Mouse (Mus musculus) layer of hippocampus, adult 18-20 months (tissue): ENCODE data around the gene Ttc29. TPM values are rescaled to one million over a fixed set of nuclear protein-coding genes. Genes with fewer than 3 reads are reported as not detected.
A peak's percentile ranks its signal among the peaks of the same experiment; 100 is the strongest.

Experiments used
- DNase-seq, 2 experiments: peaks; one replicate each; pipeline ENCODE4 v3.0.0; 2022; ENCODE audit warnings: low spot score in 2 of 2
- long read RNA-seq: library from polyadenylated mRNA; stranded (forward); transcript quantifications from one replicate; pipeline ENCODE4 v2.0.0, GENCODE M21; 2021
- total RNA-seq, 2 experiments: library from RNA; stranded (reverse); gene quantifications; 2 replicates each; pipeline ENCODE4 v1.2.3; 2021

The Ttc29 gene
- total RNA-seq, result under 1 TPM in 1 of 2 experiments, not detected in 1; 0.82 TPM
- long read RNA-seq, result 0 reads

DNA sequence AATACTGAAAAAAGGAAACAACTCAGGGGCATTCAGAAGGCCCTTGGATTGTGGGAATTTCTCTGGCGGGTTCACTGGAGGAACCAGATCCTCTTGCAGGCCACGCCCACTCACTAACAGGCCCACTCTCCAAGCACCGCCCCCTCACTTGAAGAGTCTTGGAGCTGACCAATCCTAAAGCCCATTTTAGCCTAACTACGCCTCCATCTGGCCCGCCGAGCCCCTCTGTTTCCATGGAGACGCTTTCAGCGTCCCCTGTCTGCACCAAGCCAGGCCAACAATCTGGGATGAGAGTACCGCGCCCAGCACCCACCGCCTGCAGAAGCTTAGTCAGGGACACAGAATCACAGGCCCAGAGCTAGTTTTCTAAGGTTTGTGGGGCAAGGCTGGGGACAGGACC lies at the start of gene Ttc29:
Gene Ttc29, plus strand, starts transcription at position 224 of the 400 bp plus-strand sequence.
- DNase-seq, result peak; percentile 2 to 13

DNA sequence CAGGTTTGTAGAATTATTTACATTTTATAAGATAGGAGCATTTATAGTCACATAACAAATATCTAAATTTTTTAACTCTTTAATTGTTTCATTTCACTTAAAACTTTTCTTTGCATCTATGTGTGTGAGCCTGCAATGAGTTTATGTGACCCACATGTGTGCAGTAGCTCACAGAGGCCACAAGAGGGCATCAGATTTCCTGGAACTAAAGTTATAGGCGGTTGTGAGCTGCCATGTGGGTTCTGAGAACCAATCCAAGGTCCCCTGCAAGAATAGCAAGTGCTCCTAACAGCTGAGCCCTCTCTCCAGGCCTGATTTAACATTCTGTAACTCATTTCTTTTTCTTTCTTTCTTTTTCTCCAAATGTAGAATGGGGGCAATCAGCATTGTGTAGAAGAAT lies 41.7 kb upstream of the Ttc29 start:
- DNase-seq, result no peak

DNA sequence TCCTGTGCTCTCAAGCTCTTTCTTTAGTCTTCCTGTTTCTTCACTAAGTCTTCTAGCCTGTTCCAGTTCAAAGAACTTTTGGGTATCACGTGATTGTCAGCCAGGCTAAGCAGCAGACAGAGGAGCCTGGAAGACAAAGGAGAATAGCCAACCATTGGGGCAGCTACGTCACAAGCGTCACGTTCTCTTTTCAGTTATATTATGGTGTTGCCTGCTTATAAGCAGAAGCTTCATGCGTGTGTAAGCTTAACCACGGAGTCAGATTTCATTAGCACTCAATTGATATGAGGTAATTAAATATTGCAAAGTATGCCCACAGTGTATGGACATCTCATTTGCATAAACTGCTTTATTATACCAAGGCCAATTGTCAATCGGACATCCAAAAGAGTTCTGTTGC lies 30.4 kb upstream of the Ttc29 start:
- no peak for DNase-seq

DNA sequence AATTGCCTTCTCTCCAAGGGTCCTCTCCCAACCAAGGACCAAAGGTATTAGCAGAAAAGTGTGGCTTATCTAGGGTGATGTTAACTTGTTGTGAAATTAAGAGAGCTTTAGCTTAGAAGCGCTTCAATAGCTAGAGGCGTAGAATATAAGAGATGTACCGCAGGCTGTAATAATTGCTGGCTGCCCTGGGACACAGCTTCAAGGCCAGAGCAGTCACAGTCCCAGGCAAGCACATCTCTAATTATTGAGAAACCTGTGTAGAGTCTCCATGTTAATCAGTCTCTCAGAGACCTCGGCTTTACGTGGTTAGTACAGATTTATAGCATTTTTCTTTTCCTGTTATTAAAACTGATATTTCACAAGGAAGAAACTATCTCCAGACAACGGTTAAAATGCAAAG lies 29.7 kb upstream of the Ttc29 start:
- no peak for DNase-seq

DNA sequence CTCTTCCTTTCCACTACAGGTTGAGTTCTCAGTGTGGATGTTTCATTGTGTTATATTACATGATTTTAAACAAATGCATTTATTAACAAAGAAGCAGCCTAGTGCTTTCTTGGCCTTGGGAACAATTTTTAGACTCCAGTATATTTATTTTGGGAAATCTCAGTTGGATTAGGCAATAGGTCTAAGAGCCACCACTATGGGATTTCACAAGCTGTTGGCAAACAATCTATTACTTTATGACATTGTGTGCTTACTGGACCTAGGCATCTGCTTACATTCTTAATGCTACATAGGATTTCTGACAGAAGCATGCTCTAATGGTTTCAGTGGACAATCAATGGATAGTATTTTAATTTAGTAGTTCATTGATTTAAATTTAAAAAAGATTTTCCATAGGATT lies 26.0 kb upstream of the Ttc29 start:
- DNase-seq, result no peak

DNA sequence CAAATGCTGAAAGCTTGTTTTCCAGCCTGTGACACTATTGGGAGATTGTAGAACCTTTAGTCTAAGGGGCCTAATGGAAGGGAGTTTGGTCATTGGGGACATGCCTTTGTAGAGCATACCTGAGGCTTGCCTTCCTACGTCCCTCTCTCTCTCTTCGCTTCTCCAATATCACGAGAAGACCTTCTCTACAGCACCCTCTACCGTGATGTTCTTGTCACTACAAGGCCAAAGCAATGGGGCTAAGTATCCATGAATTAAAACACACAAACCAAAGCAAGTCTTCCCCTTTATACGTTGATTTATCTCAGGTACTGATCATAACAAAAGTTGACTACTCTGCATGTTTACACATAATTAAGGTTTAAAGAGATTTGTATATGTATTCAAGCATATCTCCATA lies 8.9 kb upstream of the Ttc29 start:
- no peak for DNase-seq

DNA sequence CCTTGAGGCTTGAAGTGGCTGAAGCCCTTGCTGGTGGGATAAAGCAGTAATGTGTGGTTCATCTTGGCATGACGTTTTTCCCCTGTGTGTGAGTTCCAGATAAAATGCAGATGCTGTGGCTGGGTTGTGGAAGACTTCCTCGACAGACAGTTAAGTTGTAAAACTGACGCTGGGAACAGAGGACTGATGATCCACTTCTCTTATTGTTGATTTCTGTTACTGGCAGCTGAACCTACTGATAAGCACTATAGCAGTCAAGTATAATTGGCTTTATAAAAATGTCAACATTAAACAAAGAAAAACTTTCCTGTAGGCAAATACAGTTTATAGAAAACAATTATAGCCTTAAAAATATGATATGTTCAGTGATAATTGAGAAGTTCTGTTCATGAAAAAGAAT lies 2.7 kb upstream of the Ttc29 start:
- DNase-seq, result no peak

DNA sequence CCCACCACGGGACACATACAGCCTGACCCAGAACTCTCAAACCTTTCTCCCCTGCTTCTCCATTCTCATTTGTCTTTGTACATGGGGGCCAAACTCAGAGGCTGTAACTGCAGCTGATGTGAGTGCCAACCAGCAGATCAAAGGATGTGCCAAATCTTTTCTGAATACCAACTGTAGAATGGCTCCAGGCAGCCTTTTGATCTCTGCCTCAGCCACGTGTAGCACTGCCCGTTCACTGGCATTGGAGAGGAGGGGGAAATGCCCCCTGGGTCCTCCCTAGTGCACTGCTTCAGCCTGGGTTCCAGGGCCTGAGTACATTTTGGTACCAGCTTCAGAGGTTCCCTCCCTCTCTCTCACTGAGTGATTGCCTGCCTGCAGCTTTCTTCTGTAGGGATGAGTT lies 1.5 kb downstream of the Ttc29 start:
- no peak for DNase-seq

DNA sequence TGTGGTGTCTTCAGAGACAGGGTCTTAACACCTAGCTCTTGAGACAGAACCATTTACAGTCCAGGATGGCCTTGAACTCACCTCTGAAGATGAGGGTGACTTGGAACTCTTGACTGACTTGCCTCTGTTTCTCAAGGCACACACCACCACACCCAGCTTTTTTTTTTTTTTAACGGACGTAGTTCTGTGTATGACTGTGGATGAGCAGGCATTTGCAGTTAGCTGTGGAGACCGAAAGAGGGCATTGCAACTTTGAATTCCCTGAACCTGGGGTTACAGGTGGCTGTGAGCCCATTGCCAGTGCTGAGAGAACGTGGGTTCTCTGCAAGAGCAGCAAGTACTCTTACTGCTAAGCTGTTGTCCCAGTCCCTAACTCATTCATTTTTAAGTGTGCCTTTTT lies 13.0 kb downstream of the Ttc29 start:
- no peak for DNase-seq

DNA sequence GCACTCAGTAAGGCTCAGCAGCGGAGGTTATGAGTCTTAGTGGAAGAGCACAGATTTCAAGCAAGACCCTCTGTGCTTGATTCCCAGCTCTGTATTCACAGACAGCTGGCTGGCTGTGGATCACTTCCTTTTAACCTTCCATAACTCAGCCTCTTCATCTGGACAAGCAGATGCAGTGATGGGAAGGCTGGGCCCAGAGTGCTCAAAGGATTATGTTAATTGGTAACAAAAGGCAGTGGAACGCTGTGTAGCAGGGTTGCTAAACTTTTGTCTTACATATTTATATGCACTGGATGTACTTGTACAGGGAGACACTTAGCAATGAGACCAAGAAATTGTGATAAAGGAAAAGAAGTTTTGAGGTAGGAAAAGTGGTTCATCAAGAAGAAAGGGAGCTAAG lies 17.6 kb downstream of the Ttc29 start:
- DNase-seq, result no peak

DNA sequence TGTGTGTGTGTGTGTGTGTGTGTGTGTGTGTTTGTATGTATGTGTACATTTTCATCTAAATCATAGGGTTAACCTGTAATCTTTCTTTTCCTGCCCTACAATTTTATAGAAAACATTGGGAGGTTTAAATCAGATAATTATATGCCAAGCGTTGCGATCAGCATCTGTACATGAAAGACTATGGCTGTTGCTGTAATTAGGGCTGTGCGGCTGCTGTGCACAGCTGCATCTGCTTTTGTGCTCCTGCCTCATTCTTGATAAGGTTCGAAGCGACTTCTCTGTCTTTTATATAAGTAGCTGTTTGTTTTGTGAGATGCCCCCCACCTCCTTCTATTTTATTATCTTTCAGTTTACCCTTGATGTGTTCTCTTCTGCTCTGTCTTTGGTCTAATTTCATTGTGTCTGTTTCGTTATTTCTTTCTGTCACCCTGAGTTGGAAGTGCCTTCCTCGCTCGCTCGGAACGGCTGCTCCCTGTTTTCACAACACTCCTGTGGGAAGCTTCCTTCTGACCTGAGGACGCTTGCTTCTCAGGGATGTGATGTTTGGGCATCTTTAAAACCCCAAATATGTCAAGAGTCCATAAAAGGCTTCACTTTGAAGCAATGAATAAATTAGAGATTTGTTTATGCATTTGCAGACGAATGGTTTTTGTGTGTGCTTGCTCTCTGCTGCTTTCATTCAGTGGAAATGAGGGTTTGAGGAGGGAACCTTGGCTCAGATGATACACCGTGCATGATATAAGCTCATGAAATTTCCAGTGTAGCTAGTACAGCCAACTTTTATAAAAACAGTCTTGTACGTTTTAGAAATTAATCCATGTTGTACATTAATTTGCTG lies 20.0 kb downstream of the Ttc29 start:
- peak in 1 of 2 experiments; percentile 1 for DNase-seq

DNA sequence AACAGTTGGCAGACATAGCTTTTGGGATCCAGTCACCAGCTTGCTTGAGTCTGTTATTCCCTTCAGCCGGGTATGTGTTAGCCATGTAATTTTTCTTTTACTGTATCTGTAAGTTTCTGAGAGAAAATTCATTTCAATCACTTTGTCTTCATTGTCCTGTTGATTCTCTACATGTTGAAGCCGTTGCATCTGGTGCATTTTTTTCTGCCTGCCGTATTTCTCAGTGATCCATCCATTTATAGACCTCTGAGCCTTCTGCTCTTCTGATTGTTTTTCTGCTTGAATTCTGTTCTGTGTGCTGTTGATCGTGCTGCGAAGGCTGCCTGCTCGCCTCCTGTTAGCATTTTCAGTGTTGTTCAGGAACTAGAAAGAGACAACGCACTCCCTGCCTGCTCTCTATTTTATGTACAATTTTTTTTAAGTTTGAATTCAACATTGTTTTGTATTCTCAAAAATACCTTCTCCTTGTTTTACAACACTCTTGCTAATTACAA lies 20.7 kb downstream of the Ttc29 start:
- peak; percentile 35 to 65 for DNase-seq

DNA sequence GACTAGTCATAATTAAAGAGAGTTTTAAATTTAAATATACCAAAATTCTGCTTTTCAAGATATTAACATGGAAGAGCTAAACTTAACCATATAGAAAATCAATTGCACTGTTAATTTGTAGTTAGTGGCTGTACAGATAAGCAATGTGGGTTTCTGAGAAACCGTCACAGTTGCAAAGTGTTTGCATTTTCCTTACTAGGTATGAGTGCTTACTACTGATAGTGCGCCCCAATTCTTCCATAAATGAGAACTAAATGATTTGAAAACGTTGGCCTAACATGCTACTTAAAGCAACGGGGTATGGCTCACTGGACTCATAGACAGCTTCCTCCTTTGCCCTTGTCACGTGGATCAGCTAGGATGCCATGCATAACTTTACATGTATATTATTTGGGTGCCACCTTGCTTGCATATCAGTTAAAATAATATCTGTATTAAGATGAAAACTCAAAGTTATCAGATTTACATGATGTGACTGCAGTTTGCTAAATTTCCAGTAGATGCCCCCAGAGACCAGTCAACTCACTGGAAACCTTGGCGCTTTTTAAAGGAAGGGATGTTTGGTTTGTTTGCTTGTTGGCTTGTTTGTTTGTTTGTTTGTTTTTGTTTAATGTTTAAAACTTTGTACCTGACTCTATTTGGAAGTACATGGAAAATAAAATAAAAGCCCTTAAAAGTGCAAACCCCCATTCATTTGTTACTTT lies 25.0 kb downstream of the Ttc29 start:
- peak; percentile 13 to 62 for DNase-seq

DNA sequence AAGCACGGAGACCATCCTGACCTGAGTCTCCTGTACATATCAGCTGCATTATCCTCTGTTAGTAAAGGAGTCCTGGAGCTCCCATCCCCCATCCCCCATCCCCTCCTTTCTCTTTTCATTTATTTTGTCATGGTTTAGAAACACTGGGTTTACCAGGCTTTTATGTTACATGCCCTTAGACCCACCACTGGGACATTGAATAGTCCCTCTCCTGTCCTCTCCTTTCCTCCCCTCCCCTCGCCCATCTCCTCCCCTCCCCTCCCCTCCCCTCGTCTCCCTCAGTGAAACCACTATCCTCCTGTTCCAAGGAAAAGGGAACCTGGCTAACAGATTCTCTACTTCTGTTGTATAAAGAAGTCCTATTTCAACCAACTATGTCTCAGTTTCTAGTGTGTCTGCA lies 38.0 kb downstream of the Ttc29 start:
- no peak for DNase-seq

DNA sequence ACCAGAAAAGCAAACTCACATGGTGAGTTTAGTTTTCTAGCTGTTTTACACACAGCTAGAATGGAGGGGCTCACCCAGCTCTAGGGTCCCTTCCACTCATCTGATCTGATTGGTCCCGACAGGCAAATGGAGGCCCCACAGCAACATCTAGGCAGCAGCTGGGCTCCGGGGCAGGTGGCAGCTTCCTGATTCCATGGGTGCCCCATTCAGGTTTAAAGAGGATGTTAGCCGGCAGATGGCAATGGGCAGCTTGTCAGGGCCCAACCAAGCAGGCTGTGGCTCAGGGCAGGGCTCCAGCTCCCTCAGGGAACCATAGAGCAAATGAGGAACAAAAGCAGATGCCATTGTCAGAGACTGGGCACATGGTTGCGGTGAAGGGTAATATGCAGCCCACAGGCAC lies 41.3 kb downstream of the Ttc29 start:
- no peak for DNase-seq

DNA sequence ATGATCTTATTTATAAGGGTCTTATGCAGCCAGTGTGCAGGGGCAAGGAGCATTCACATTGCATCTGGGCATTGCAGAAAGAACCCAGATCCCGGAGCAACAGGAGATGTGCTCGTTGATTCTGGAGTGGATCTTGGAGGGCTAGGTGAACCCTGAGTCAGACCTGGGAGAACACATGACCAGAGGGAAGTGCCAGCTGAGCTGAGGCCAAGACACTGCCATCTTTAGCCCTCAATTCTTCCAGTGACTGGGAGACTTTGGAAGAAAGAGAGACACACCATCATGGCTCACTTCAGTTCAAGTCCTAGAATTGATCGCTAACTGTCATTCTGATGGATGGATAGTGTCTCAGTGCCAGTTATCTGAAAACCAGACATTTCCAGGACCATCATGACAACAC lies 41.9 kb downstream of the Ttc29 start:
- DNase-seq, result no peak

DNA sequence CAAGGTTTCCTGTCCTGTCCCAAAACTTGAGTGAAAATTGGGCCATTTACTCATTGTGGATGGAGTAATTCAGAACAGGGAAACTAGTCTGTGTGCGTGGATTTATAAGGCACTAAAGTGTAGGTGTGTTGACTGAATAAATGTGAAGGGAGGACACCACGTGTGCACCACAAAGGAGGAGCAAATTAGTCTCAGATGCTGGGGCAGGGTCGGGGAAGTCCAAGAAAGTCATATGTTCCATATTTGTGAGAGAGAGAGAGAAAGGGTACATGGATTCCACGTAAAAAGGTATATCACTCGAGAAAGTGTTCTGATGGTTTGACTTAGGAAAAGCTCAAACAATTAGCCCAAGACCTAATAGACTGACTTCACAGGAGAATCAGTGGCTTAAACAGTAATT lies 52.4 kb downstream of the Ttc29 start:
- DNase-seq, result no peak

DNA sequence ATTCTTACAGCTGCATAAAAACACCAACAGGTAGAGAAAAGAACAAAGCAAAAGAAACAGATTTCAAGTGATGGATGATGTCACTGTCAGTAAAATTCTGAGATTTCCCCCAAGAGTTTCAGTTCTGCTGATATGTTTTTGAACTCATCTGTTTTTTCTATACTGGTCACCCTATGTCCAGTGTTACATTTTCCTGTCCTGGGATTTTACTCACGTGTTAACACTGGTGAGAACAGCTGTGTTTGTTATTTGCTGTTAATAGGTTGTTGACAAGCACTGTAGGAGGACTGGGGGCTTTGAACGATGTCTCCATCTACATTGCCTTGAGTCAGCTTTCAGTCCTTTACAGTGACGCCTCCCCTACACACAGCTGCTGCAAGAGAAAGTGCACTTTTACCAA lies 53.1 kb downstream of the Ttc29 start:
- DNase-seq, result no peak

DNA sequence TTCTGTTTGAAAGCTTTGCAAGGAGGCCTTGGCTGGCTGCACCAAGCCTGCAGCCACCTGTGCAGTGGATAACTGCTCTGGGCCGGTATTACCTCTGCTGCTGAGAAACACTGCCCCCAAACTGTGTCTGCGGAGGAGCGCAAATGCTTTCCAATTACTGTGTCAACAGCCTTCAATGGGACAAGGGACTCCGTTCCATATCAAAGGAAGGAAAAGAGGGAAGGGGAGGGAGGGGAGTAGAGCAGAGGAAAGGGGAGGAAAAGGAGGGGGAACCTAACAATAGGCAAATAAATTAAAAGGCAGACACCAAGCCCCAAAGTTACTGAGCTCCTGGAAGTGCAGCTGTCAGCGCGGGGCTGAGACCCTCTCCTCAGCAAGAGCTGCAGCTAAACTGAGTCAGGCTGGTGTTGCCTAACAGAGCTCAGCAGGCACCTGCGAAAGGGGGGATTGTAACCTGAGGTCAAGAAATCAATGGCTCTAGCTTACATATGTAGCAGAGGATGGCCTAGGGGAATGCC lies 54.9 kb downstream of the Ttc29 start:
- no peak for DNase-seq

DNA sequence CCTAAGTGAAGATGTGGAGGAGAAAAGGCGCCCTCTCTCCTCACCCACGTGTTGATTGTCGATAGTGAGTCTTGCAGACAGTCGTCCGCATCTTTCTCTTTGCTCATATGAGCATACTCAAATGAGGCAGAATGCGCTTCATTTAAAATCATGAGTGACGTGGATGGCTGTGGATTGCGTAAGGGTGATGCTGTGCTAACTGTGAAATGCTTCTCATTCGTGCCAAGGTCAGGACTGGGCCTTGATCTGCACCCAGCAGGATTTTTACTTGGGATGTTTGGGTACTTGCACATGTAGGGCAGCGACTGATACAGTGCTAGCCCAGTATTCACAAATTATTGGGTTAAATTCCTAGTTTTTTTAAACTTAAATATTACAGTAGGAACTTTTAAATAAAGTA lies 56.2 kb downstream of the Ttc29 start:
- DNase-seq, result no peak

DNA sequence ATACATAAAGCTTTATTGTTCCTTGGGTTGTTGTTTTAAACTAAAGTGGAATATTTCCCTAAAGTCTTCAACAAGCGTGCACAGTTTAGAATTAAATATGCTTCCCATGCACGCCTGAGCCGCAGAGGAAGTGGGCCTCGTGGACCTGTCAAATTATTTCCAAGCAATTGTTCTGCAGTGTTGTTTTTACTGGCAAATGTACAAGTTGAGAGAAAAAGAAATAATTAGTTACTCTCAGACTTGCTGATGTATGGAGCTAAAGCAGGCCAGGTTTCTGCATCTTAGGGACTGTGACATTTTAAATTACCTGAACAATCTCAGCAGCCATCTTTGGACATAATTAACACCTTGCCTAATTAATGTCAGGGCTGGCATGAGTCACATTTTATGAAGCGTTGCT lies 58.3 kb downstream of the Ttc29 start:
- DNase-seq, result no peak

DNA sequence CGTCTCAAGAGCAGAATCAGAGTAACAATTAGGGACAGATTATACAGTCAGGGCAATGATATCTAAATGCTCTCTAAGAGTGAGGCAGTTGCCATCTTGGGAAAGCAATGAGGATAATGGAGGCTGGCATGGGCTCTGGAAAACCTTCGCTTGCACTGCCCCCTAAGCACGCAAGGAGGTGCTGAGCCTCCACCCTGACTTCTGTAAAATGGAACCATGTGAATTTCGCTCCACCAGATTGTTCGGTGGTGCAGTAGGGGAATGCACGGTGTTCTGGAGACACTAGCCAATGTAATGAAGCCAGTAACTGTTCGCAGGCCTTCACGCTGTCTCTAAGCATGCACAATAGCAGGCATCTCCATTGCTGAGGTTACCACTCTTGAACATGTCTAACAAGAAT lies 63.0 kb downstream of the Ttc29 start:
- DNase-seq, result no peak
